Mouse (Mus musculus) testis, adult 2 months (tissue): ENCODE data around the gene Aig1. TPM values are rescaled to one million over a fixed set of nuclear protein-coding genes. Genes with fewer than 3 reads are reported as not detected.

Source experiments
- H3K27ac ChIP-seq: fragments of 200-500 bp; 2 replicates; pipeline ENCODE4 v1.5.1; 2012; ENCODE audit warnings: low read depth, low read length; ENCODE audit not compliant: control insufficient read depth, insufficient read depth
- H3K27me3 ChIP-seq: fragments of 200-500 bp; 2 replicates; pipeline ENCODE4 v1.6.1; 2012; ENCODE audit warnings: mild to moderate bottlenecking, low read length, moderate library complexity; ENCODE audit not compliant: control insufficient read depth, insufficient read depth
- H3K36me3 ChIP-seq: fragments of 200-500 bp; 2 replicates; pipeline ENCODE4 v1.6.1; 2012; ENCODE audit warnings: mild to moderate bottlenecking, low read length; ENCODE audit not compliant: control insufficient read depth, insufficient read depth
- H3K4me1 ChIP-seq: fragments of 200-500 bp; 2 replicates; pipeline ENCODE4 v1.6.1; 2012; ENCODE audit warnings: low read length; ENCODE audit not compliant: control insufficient read depth, insufficient read depth
- H3K4me3 ChIP-seq: fragments of 200-500 bp; 2 replicates; pipeline ENCODE4 v1.5.1; 2012; ENCODE audit warnings: low read depth, mild to moderate bottlenecking, low read length, moderate library complexity, mixed read lengths; ENCODE audit not compliant: control insufficient read depth
- CTCF ChIP-seq: fragments of 200-500 bp; IDR thresholded peaks from 2 replicates; pipeline ENCODE4 v1.5.1; 2012; ENCODE audit warnings: low read depth, mild to moderate bottlenecking, inconsistent platforms, low read length, moderate library complexity; ENCODE audit not compliant: control insufficient read depth, insufficient read depth, insufficient replicate concordance
- POLR2A ChIP-seq: fragments of 200-500 bp; IDR thresholded peaks from 2 replicates; pipeline ENCODE4 v1.6.1; 2012; ENCODE audit warnings: low read depth, mild to moderate bottlenecking, inconsistent platforms, low read length, moderate library complexity; ENCODE audit not compliant: control insufficient read depth
- polyA plus RNA-seq: library from polyadenylated mRNA; depleted of rRNA; stranded (reverse); fragments of >200 nt; gene quantifications from 2 replicates; pipeline ENCODE4 v1.2.3, GENCODE M21; 2012

The Aig1 gene
- polyA plus RNA-seq, 1 experiment: 2.4 TPM

DNA sequence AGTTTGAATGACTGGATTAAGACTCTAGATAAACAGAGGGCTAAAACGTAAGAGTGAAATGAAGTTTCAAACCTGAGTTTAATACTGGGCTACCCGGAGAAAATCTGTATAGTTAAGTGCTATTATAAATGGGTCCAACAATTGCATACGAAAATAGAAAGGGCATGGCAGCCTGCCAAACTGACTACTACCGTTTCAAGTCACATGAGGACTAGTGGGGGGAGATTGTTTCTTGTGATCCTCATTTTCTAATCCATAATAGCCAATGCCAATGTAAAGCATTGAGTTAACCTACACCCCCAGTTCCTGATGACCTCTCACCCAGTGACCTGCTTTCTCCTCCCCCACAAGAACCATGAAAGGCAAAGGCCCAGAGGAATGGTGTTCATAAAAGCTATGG lies 2.4 kb downstream of the Aig1 start:
- Histone ChIP-seq H3K36me3 (no peaks in the 10 kb centered on the region), H3K4me3 (no peak overlapping the region), H3K4me1 (peaks cover 6% of the 10 kb centered on the region), H3K27ac (no peak overlapping the region), H3K27me3 (no peaks in the 10 kb centered on the region)
- TF ChIP-seq CTCF (no peak), POLR2A (no peak)

DNA sequence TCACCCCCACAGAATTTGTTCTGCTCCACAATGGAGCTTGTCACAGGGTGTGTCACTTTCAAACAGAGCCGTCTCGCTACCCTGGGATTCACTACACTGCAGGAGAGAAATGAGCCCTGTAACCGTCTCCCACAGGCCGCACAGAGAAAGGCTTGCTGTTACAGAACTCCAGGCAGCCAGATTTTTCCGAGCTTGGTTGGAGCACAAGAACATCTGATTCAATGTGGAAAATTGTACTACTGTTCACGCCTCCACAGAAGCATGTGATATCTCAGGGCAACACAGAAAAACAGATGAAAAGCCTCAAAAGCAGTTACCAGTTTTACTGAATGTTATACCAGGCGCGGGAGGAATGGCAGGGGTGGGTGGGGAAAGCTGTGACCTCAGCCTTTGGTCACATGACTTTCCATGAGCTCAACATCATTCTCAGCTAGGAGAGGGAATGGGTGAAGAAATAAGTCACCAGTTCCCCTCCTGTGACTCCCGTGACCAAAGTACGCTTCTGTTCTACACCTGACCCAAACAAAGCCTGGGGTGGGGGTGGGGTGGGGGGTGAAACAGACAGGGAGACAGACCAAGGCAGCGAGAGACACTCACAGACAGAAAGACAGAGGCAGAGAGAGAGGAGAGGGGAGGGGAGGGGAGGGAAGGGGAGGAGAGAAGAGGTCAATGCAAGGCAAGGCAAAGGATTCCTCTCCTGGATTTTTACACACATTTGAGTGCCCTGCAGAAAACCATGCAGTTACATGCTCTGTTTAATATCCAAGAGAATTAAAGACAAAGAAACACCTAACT lies 7.5 kb downstream of the Aig1 start:
- Histone ChIP-seq H3K36me3 (no peaks in the 10 kb centered on the region), H3K4me3 (no peak overlapping the region), H3K27ac (no peak overlapping the region)

DNA sequence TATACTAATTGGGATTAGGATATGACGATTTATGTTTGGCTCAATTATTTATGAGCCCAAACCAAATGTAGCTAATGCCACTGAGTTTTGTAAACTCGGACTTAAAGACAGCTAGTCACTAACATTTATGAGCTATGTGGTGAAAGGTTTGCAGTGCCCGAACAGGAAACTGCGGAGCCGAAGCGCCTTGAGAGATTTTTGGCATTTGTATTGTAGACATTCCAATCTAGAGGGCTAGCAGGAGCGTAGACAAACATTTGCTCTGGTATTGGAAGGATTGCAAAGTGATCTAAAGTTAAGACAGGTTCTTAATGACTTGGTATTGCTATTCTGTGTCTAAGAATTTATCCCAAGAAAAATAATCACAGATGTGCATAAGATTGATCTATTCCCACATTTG lies 12.3 kb downstream of the Aig1 start:
- Histone ChIP-seq H3K4me3 (no peak overlapping the region), H3K4me1 (no peaks in the 10 kb centered on the region), H3K36me3 (no peaks in the 10 kb centered on the region), H3K27me3 (no peaks in the 10 kb centered on the region), H3K27ac (no peak overlapping the region)
- TF ChIP-seq POLR2A: no peak
- TF ChIP-seq CTCF: no peak

More for the DNA sequence above, 7.5 kb downstream of the Aig1 start:
- no peaks in the 10 kb centered on the region for H3K4me1 ChIP-seq
- no peak for TF ChIP-seq POLR2A
- TF ChIP-seq CTCF: no peak
- H3K27me3 ChIP-seq: no peaks in the 10 kb centered on the region

DNA sequence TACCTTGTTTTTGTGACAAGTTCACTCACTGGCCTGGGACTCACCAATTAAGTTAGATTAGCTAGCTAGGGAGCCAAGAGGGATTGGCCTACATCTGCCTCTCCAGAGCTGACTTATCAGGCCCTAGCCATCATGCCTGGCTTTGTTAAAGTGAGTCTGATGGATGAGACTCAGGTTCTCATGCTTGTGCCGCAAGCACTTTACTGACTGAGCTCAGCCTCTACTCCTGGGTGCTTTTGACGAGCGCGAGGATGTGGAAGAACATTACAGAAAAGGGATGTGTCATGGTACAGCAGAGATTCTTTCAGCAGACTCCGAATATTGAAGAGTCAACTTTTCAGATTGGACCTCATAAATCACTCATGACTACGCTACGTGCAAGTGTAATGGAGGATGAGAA lies 12.8 kb downstream of the Aig1 start:
- H3K27me3 ChIP-seq: no peaks in the 10 kb centered on the region
- H3K36me3 ChIP-seq: no peaks in the 10 kb centered on the region
- no peaks in the 10 kb centered on the region for H3K4me1 ChIP-seq
- no peak overlapping the region for H3K27ac ChIP-seq
- H3K4me3 ChIP-seq: no peak overlapping the region
- TF ChIP-seq CTCF (no peak), POLR2A (no peak)

DNA sequence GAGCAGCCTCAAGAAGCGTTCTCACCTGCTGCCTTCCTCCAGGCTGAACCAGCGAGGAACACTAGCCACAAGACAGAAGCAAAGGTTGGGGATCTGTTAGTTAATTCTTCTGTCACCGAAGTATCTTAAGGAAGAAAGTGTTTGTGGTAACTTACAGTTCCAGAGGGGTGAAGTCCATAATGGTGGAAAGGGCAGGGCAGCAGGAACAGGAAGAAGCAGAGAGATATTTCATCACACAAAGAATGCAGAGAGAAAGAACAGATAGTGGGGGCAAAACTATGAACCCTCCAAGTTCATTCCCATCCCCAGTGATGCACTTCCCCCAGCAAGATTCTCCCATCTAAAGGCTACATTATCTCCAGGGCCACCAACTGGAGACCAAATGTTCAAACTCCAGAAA lies 13.7 kb downstream of the Aig1 start:
- H3K27ac ChIP-seq: no peak overlapping the region
- no peaks in the 10 kb centered on the region for H3K4me1 ChIP-seq
- no peak overlapping the region for H3K4me3 ChIP-seq
- H3K36me3 ChIP-seq: no peaks in the 10 kb centered on the region
- no peaks in the 10 kb centered on the region for H3K27me3 ChIP-seq
- no peak for TF ChIP-seq CTCF
- no peak for TF ChIP-seq POLR2A

DNA sequence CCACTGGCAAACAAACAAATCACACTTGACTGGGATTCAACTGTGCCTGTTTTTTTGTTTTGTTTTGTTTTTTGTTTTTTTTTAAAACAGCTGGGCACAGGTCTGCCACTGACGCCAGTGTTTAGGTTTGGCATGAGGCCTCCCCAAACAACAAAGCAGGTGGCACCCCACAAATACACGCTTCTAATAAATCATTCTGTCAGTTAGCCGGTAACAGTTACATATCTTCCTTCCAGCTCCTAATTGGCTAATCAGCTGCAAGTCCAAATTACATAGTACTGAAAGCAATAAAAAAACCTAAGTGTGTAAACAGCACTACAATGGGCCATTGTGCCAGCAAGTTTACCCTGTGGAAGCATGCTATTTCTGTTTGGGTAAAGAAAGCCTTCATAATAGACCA lies 18.7 kb downstream of the Aig1 start:
- Histone ChIP-seq H3K27me3 (no peaks in the 10 kb centered on the region), H3K4me3 (no peak overlapping the region), H3K27ac (no peak overlapping the region), H3K36me3 (no peaks in the 10 kb centered on the region), H3K4me1 (no peaks in the 10 kb centered on the region)
- TF ChIP-seq POLR2A (no peak), CTCF (no peak)

DNA sequence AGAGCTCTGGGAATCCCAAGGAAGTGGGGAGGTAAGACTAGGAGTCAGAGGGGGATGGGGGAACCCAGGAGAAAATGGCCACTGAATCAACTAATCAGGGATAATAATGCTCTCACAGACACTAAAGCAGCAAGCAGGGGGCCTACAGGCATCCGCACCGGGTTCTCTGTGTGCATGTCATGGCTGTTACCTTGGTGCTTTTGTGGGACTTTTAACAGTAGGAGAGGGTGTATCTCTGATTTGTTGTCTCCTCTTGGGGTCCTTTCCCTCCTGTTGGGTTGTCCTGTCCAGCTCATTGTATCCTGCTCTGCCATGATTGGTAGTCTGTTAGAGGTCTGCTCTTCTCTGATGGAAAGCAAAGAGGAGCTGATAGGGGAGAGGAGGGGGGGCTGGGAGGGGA lies 19.6 kb downstream of the Aig1 start:
- Histone ChIP-seq H3K4me1 (no peaks in the 10 kb centered on the region), H3K27me3 (no peaks in the 10 kb centered on the region), H3K36me3 (no peaks in the 10 kb centered on the region), H3K4me3 (no peak overlapping the region), H3K27ac (no peak overlapping the region)
- no peak for TF ChIP-seq CTCF
- no peak for TF ChIP-seq POLR2A
